Mouse (Mus musculus) stomach, postnatal 0 days (tissue): ENCODE results near the gene Zfp212.

Experiments
- CTCF ChIP-seq: IDR thresholded peaks from 2 replicates; pipeline ENCODE4 v1.5.1; 2016; ENCODE audit warnings: antibody characterized with exemption, low read depth, mild to moderate bottlenecking, moderate library complexity
- EP300 ChIP-seq: optimal IDR thresholded peaks from 2 replicates; pipeline ENCODE3; 2016; ENCODE audit warnings: antibody characterized with exemption

DNA sequence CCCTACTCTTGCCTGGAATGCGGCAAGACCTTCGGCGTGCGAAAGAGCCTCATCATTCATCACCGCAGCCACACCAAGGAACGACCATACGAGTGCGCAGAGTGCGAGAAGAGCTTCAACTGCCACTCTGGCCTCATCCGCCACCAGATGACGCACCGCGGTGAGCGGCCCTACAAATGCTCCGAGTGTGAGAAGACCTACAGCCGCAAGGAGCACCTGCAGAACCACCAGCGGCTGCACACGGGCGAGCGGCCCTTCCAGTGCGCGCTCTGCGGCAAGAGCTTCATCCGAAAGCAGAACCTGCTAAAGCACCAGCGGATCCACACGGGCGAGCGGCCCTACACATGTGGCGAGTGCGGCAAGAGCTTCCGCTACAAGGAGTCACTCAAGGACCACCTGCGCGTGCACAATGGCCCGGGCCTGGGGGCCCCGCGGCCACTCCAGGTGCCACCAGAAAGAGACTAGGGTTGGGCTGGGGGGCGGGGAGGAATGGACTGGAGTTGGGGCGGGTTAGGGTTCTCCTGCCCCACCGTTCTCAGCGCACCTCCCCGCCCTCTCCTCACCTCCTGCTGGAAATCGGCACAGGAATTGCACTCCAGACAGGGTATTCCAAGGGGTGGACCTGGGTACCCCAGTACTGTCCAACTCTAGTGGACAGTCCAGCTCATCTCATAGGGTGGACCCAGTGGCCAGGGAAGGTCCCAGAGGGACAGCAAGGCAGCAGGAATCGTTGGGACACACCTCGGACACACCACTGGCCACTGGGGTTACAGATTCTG lies 15.2 kb upstream of the Zfp212 start:
- no peak for TF ChIP-seq CTCF
- TF ChIP-seq EP300 = no peak
